Comparison of ENCODE assay signal across 25 mouse cellular contexts in the genomic region with DNA sequence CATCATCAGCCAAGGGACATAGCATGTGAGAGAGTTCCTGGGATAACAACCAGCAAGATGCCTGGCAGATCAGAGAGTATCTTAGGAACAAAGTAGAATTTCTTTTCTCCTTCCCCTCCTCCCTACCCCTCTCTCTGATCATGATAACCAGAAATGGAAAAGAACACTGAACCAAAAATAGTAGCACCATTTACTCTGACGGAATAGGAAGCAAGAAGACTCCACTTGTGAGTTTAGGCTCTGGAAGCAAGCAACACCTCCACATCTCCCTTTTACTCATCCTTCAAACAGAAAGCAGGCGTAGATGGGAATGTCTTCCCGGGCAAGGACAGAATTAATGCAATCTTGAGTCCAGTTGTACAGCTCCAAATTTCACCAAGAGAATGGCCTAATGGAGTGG. TPM values are rescaled to one million over a fixed set of nuclear protein-coding genes. Genes with fewer than 3 reads are reported as not detected.
A peak's percentile ranks its signal among the peaks of the same experiment; 100 is the strongest.
DNase-seq lines count a peak whose midpoint lies in the region.
"Had no signal": no experiment of that assay in that cellular context is flagged by ENCODE, and none has a peak within 500 bp of the region (broad histone marks: within the 10 kb centered on the region; RNA-seq: fewer than 3 reads in every experiment).

No protein-coding gene starts in this region.

- intact Hi-C loops in left cerebral cortex, postnatal 10 days (cut with DNase I): no loop called here
- intact Hi-C loops in left cerebral cortex, postnatal 36 days (cut with DNase I): loop anchor here (5.0 kb wide), 1 partner anchor 36 kb away; no protein-coding TSS in a partner anchor

- peak; percentile 43 to 62 for DNase-seq in frontal cortex, adult 2 months (ENCODE audit: extremely low spot score in 1 of 2, low spot score in 1 of 2)
- DNase-seq in frontal cortex, postnatal 10 days (ENCODE audit: low spot score in 2 of 2): no peak
- DNase-seq in left cerebral cortex, adult 9 months (ENCODE audit: low spot score in 2 of 2): peak; percentile 34 to 52
- DNase-seq in left cerebral cortex, postnatal 10 days (ENCODE audit: extremely low spot score in 1 of 2, low spot score in 2 of 2): no peak
- DNase-seq in frontal cortex, postnatal 36 days (ENCODE audit: low spot score in 2 of 2): peak; percentile 40 to 41
- DNase-seq in left cerebral cortex, postnatal 36 days (ENCODE audit: low spot score in 2 of 2): peak; percentile 18 to 22
- no peak for DNase-seq in thymus, postnatal 36 days
- DNase-seq: adrenal gland, adult 8-10 months; adrenal gland, postnatal 36 days; cerebellum, adult 11 months; cerebellum, adult 8-10 months; cerebellum, postnatal 14 days; embryo, embryonic 11 days; gastrocnemius, postnatal 14 days; heart, postnatal 4 days had no signal

RNA-seq across cellular contexts. Expression of gene Stmnd1, which starts 19.8 kb away (rescaled TPM):
- polyA plus RNA-seq in frontal cortex, adult 2 months (2012; rRNA removed): 0.08 TPM in 1 of 2 replicates, not detected in the other
- total RNA-seq in left cerebral cortex, postnatal 10 days (2021): not detected
- not detected for total RNA-seq in left cerebral cortex, postnatal 36 days (2021)
- total RNA-seq: adrenal gland, postnatal 36 days; CH12.LX; common myeloid progenitor, adult 5-6 weeks; gastrocnemius, adult 18-20 months had no signal
- polyA plus RNA-seq: brain, embryonic 14.5 days; embryonic facial prominence, embryonic 11.5 days; erythroblast, embryonic 14.5 days; forebrain, embryonic 10.5 days; forebrain, embryonic 15.5 days; hindbrain, embryonic 12.5 days; inflammation-experienced regulatory T-cells, adult 6 months had no signal

Comparison
In these comparisons a context has a peak if more than half of its experiments do, and no peak if none do; other contexts are left out.
1. DNase-seq: peak in frontal cortex, adult 2 months (2 of 2), left cerebral cortex, adult 9 months (2 of 2), frontal cortex, postnatal 36 days (2 of 2) and left cerebral cortex, postnatal 36 days (2 of 2); none in frontal cortex, postnatal 10 days (0 of 2), left cerebral cortex, postnatal 10 days (0 of 2) and thymus, postnatal 36 days (0 of 2).